Comparison of ENCODE assay signal across 7 mouse cellular contexts in the genomic region with DNA sequence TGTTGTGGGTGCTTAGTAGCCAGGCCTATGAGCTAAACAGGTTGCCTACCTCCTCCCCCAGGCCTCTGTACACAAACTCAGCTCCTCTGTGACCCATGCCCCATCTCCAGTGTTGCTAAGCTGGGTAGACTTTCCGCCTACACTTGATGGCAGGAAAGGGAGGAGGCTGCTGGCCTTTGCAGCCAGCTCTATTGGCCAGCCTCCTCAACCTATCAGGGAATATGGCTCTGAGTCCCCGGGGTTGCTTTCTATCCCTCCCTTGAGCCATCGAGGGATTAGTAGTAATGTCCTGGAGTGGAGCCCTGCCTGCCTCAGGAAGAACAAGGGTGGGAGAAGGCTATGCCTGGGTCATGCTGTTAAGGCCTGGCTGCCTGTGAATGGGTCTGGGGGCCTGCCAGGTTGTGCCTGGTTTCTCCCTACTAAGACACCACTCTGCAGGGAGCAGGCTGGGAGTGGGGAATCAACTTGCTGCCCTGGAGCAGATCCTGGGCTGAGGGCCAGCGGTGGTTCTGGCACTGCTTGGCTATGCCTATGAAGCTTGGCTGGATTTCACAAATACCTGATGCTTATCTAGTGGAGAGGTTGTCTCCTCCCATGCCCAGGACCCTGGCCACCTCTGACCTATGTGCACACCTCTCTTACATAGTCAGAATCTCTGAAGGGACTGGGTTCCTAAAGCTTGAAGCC. TPM values are rescaled to one million over a fixed set of nuclear protein-coding genes. Genes with fewer than 3 reads are reported as not detected.
DNase-seq lines count a peak whose midpoint lies in the region; ATAC-seq and TF ChIP-seq lines count a peak whose summit lies in the region.

No protein-coding gene starts in this region.

- 0 out of 2 replicates have a peak, but pooled peaks cover under 1% of the 10 kb centered on the region for H3K36me3 ChIP-seq in liver, embryonic 12.5 days
- H3K36me3 ChIP-seq in liver, embryonic 11.5 days (ENCODE audit: control insufficient read depth, insufficient read depth, low read length): no peaks in the 10 kb centered on the region
- no peaks in the 10 kb centered on the region for H3K36me3 ChIP-seq in forebrain, postnatal 0 days (ENCODE audit: insufficient read depth)
- H3K36me3 ChIP-seq in kidney, embryonic 15.5 days: no peaks in the 10 kb centered on the region

- H3K9me3 ChIP-seq in liver, embryonic 12.5 days (replicated peaks): no peaks in the 10 kb centered on the region
- no peaks in the 10 kb centered on the region for H3K9me3 ChIP-seq in liver, embryonic 11.5 days (ENCODE audit: control insufficient read depth, low read length)
- no peaks in the 10 kb centered on the region for H3K9me3 ChIP-seq in forebrain, postnatal 0 days (ENCODE audit: low read length)
- H3K9me3 ChIP-seq in kidney, embryonic 15.5 days (replicated peaks): no peaks in the 10 kb centered on the region

- ATAC-seq in liver, embryonic 12.5 days: peak; percentile 19; the same call in 1 of the 2 replicates
- no peak for ATAC-seq in liver, embryonic 11.5 days (replicated peaks; ENCODE audit: low FRiP score)
- peak; percentile 78 for ATAC-seq in forebrain, postnatal 0 days
- ATAC-seq in kidney, embryonic 15.5 days (replicated peaks; ENCODE audit: low FRiP score): no peak

- no peaks in the 10 kb centered on the region for H3K27me3 ChIP-seq in liver, embryonic 12.5 days (replicated peaks)
- H3K27me3 ChIP-seq in liver, embryonic 11.5 days (replicated peaks; ENCODE audit: control insufficient read depth, insufficient read depth, low read length): no peaks in the 10 kb centered on the region
- H3K27me3 ChIP-seq in forebrain, postnatal 0 days (ENCODE audit: insufficient read depth, low read length): no peaks in the 10 kb centered on the region
- no peaks in the 10 kb centered on the region for H3K27me3 ChIP-seq in kidney, embryonic 15.5 days

- no peak overlapping the region for H3K4me3 ChIP-seq in liver, embryonic 12.5 days
- no peak overlapping the region for H3K4me3 ChIP-seq in liver, embryonic 11.5 days (ENCODE audit: low read depth, low read length)
- no peak overlapping the region for H3K4me3 ChIP-seq in forebrain, postnatal 0 days (ENCODE audit: low read depth, low read length)
- no peak overlapping the region for H3K4me3 ChIP-seq in kidney, embryonic 15.5 days (replicated peaks)

- H3K9ac ChIP-seq in liver, embryonic 12.5 days: no peak overlapping the region
- H3K9ac ChIP-seq in liver, embryonic 11.5 days (ENCODE audit: low read depth, low read length): no peak overlapping the region
- no peak overlapping the region for H3K9ac ChIP-seq in forebrain, postnatal 0 days
- no peak overlapping the region for H3K9ac ChIP-seq in kidney, embryonic 15.5 days

- 50% methylated on average over 4 of the region's 4 CpGs for WGBS in liver, embryonic 12.5 days (ENCODE audit: insufficient replicate concordance)
- 63% methylated on average over 4 of the region's 4 CpGs for WGBS in liver, embryonic 11.5 days
- 44% methylated on average over 4 of the region's 4 CpGs for WGBS in forebrain, postnatal 0 days
- WGBS in kidney, embryonic 15.5 days: 48% methylated on average over 4 of the region's 4 CpGs

- TF ChIP-seq CTCF in forebrain, postnatal 0 days (IDR thresholded peaks at IDR 0.05; ENCODE audit: low read depth): no peak

- H3K27ac ChIP-seq in liver, embryonic 12.5 days: 0 out of 2 replicates have a peak overlapping the region, but pooled peaks have one; percentile 48
- no peak overlapping the region for H3K27ac ChIP-seq in liver, embryonic 11.5 days (ENCODE audit: low read depth, low read length)
- H3K27ac ChIP-seq in forebrain, postnatal 0 days (ENCODE audit: low read depth, low read length): no peak overlapping the region
- H3K27ac ChIP-seq in kidney, embryonic 15.5 days: peak overlapping the region; percentile 15; the same call in 1 of the 2 replicates

- no peak for DNase-seq in liver, embryonic 11.5 days (ENCODE audit: low spot score)
- peak; percentile 75 for DNase-seq in adrenal gland, postnatal 14 days
- peak; percentile 30 for DNase-seq in forebrain, postnatal 0 days
- peak; percentile 44 for DNase-seq in naive thymus-derived CD4-positive, alpha-beta T cell, adult 2 months (ENCODE audit: low read depth)
- no peak for DNase-seq in yolk sac, embryonic 10.5 days (ENCODE audit: low spot score)

- H3K4me2 ChIP-seq in liver, embryonic 12.5 days: no peak overlapping the region
- H3K4me2 ChIP-seq in liver, embryonic 11.5 days: no peak overlapping the region
- no peak overlapping the region for H3K4me2 ChIP-seq in forebrain, postnatal 0 days (ENCODE audit: low read depth)
- H3K4me2 ChIP-seq in kidney, embryonic 15.5 days: no peak overlapping the region

- H3K4me1 ChIP-seq in liver, embryonic 12.5 days: peaks cover 64% of the 10 kb centered on the region
- peaks cover 24% of the 10 kb centered on the region for H3K4me1 ChIP-seq in liver, embryonic 11.5 days (replicated peaks; ENCODE audit: control insufficient read depth, insufficient read depth, low read length)
- H3K4me1 ChIP-seq in forebrain, postnatal 0 days (ENCODE audit: insufficient read depth): peaks cover 4% of the 10 kb centered on the region; the same call in 1 of the 2 replicates
- peaks cover 54% of the 10 kb centered on the region for H3K4me1 ChIP-seq in kidney, embryonic 15.5 days

RNA-seq across cellular contexts. Expression of a gene that starts 40.8 kb away (rescaled TPM):
- polyA plus RNA-seq in liver, embryonic 12.5 days (2016; fragmentation: Nextera tagmentation; extraction: Ambion mirVana): 10.8 and 11.1 TPM in 2 replicates
- polyA plus RNA-seq in liver, embryonic 11.5 days (2014; fragmentation: Nextera tagmentation; extraction: Ambion mirVana): 20.4 and 21.0 TPM in 2 replicates
- 32.3 and 34.2 TPM in 2 replicates for total RNA-seq in adrenal gland, postnatal 14 days (2021)
- 4.5 and 14.8 TPM in 2 replicates for total RNA-seq in forebrain, postnatal 0 days (2014; rRNA removed)
- polyA plus RNA-seq in forebrain, postnatal 0 days (2015; fragmentation: Nextera tagmentation; extraction: Ambion mirVana): 3.7 and 4.9 TPM in 2 replicates
- polyA plus RNA-seq in kidney, embryonic 15.5 days (2015; fragmentation: Nextera tagmentation; extraction: Ambion mirVana): 22.1 and 26.1 TPM in 2 replicates

Comparison
In these comparisons a context has a peak if more than half of its experiments do, and no peak if none do; other contexts are left out.
1. ATAC-seq: peak in liver, embryonic 12.5 days (single experiment) and forebrain, postnatal 0 days (single experiment); none in liver, embryonic 11.5 days (single experiment) and kidney, embryonic 15.5 days (single experiment).
2. H3K27ac ChIP-seq: peak in liver, embryonic 12.5 days (single experiment) and kidney, embryonic 15.5 days (single experiment); none in liver, embryonic 11.5 days (single experiment) and forebrain, postnatal 0 days (single experiment).
3. DNase-seq: peak in adrenal gland, postnatal 14 days (single experiment), forebrain, postnatal 0 days (single experiment) and naive thymus-derived CD4-positive, alpha-beta T cell, adult 2 months (single experiment); none in liver, embryonic 11.5 days (single experiment) and yolk sac, embryonic 10.5 days (single experiment).